Mouse (Mus musculus) regulatory T cell (primary cell): Measurements from ENCODE around the gene E2f2.

Experiments
- in situ Hi-C: fragments of 300-600 bp; cut with MboI, MseI; formaldehyde crosslinking; loops from one replicate; pipeline ENCODE4 v1.15.1; 2025; ENCODE audit warnings: high pct_unique_total_duplicates

Gene E2f2

DNA sequence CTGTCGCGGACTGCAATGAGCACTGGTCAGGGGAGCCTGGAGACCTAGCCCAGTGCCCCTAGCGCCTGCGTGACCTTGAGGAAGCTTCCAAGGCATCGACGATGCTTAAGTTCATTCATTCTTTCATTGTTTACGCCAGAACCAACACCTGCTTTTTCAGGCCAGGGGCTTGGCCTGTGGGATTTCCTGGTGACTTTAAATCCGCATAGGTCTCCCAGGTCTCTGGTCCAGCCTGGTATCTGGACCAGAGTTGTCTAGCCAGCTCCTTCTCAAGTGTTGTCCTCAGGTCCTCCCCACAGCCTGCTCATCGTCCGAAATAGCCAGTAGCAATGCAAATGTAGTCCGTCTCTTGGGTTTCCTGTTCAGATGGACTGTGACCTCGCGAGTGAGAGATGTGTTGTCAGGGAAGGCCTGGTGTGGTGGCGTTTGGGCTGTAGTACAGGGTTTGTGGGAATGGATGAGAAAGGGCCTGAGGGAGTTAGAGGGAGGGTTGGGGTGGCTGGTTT lies 1.1 kb downstream of the E2f2 start:
- in situ Hi-C loops: loop anchor here (10.0 kb wide), 1 partner anchor 818 kb away; the partner anchor contains the start of gene Srrm1

- in situ Hi-C loops: loop anchor here (10.0 kb wide), 1 partner anchor 820 kb away; the partner anchor contains the start of gene Srrm1
Measured at GRCm38 (mm10) chr4:136174216-136175193, 2.3 kb downstream of the E2f2 start.

- in situ Hi-C loops: loop anchor here (10.0 kb wide), 1 partner anchor 821 kb away; the partner anchor contains the start of gene Srrm1
Measured at GRCm38 (mm10) chr4:136176022-136176552, 3.9 kb downstream of the E2f2 start.

GRCm38 (mm10) chr4:136177244-136177611 lies 5.0 kb downstream of the E2f2 start:
- in situ Hi-C loops: loop anchor here (10.0 kb wide), 1 partner anchor 822 kb away; the partner anchor contains the start of gene Srrm1

DNA sequence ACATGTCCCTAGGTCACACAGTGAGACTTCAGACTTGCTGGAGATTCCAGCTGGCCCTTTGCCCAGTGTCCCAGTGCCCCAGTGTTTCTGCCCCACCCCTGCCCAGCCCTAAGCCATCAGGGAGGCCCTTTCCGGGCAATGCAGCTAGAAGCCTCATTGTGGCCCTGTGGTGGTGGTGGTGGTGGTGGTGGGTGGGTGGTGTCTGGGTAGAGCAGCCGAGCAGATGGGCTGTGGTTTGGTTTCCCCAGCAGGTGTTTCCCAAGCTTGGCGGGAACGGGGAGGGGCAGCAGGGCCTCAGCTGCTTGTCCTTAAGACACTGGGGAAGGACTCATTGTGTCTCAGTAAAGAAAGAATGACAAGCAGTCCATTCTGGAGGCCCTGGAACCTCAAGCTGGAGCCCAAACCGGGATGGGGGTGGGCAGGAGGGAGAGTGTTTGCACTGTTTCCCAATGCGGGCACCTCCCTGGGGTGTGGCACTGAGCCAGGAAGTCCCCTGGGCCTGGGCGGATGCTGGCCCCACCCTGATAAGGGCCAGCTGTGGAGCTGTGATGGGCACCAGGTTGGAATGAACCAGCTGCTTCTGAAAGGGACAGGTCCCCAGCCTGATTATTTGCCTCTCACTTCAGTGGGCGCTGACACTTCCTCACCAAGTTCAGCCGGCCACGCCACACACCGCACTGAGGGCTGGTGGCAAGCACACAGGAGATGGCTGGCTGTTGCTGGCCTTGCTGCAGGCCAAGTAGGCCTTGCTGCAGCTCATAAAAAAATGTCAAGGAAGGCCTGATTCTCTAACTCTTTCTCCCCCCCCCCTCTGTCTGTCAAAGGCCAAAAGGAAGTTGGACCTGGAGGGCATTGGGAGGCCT lies 5.6 kb downstream of the E2f2 start:
- in situ Hi-C loops: loop anchor here (10.0 kb wide), 1 partner anchor 823 kb away; the partner anchor contains the start of gene Srrm1

- in situ Hi-C loops: loop anchor here (10.0 kb wide), 1 partner anchor 824 kb away; the partner anchor contains the start of gene Srrm1
Measured at GRCm38 (mm10) chr4:136178475-136178921, 6.3 kb downstream of the E2f2 start.

- in situ Hi-C loops: loop anchor here (10.0 kb wide), 1 partner anchor 825 kb away; the partner anchor contains the start of gene Srrm1
Measured at GRCm38 (mm10) chr4:136179456-136179855, 7.3 kb downstream of the E2f2 start.

GRCm38 (mm10) chr4:136179998-136180397 lies 7.8 kb downstream of the E2f2 start:
- in situ Hi-C loops: loop anchor here (10.0 kb wide), 2 partner anchors 825 to 1995 kb away; partner anchors contain the start of genes Cep85 and Srrm1

- in situ Hi-C loops: loop anchor here (10.0 kb wide), 1 partner anchor 1996 kb away; the partner anchor contains the start of gene Cep85
Measured at GRCm38 (mm10) chr4:136180408-136181330, 8.5 kb downstream of the E2f2 start.

DNA sequence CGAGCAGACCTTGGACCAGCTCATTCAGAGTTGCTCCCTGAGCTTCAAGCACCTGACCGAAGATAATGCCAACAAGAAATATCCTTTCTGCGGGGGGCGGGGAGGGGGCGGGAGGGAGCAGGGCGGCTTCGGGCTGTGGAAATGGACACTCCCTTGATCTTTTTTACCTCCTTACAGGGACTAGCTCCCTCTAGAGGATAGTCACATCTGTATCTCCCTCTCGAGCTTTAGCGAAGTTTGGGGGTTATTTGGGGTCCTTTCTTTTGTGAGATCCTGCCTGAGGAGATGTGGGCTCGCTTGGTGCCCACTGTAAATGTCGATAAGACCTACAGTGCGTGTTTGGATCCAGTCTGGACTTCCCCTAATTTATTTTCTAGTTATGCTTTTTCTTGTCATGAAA lies 9.2 kb downstream of the E2f2 start:
- in situ Hi-C loops: loop anchor here (10.0 kb wide), 1 partner anchor 1997 kb away; the partner anchor contains the start of gene Cep85

- in situ Hi-C loops: loop anchor here (10.0 kb wide), 1 partner anchor 2001 kb away; the partner anchor contains the start of gene Cep85
Measured at GRCm38 (mm10) chr4:136185375-136185774, 13.2 kb downstream of the E2f2 start.

GRCm38 (mm10) chr4:136186315-136186714 lies 14.1 kb downstream of the E2f2 start:
- in situ Hi-C loops: loop anchor here (10.0 kb wide), 1 partner anchor 2002 kb away; the partner anchor contains the start of gene Cep85

- in situ Hi-C loops: loop anchor here (10.0 kb wide), 1 partner anchor 2002 kb away; the partner anchor contains the start of gene Cep85
Measured at GRCm38 (mm10) chr4:136186739-136187472, 14.7 kb downstream of the E2f2 start.

DNA sequence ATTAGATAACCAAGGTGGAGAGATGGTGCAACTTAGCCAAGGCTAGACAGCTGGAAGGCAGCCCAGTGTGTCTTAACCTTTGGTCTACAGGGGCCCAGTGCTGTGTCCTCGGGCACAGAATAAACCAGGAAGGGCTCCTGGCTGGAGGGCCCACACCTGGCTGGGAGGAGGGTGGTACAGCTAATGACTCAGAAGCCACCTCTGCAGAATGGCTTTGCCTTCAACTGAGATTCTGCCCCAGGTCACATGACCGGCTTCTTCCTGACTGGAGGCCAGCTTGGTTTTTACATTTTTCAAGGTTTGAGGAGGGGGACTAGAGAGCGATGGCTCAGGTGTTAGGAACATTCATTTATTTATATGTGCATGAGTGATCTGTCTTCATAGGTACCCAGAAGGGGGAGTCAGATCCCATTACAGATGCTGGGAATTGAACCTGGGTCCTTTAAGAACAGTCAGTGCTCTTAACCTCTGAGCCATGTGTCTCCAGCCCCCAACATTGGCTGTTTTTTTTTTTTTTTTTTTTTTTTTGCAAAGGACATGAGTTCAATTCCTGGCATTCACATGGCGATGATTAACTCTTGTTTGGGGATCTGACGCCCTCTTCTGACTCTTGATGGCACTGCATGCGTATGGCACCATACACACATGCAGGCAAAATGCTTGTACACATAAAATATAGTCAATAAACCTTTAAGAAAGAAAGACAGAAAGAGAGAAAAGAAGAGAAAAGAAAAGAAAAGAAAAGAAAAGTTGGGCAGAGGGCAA lies 17.0 kb downstream of the E2f2 start:
- in situ Hi-C loops: loop anchor here (10.0 kb wide), 1 partner anchor 2004 kb away; the partner anchor contains the start of gene Cep85

DNA sequence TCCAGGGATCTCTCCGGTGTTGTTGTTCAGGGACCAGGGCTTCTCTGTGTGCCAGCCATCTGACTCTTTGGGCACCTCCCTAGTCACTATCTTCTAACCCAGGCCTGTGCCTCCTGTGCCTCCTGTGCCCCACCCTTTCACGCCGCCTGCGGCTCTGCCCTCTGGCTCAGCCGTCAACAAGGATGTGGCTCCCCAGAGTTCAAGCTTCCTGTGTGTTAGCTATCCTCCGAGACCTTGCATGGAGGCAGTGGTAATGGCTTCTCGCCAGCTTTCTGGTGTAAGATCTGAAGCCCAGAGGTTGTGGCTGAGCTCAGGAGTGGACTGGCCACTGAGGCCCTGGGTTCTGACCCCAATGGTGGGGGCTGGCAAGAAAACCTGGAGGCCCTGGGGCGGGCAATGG lies 17.7 kb downstream of the E2f2 start:
- in situ Hi-C loops: loop anchor here (10.0 kb wide), 1 partner anchor 2005 kb away; the partner anchor contains the start of gene Cep85

DNA sequence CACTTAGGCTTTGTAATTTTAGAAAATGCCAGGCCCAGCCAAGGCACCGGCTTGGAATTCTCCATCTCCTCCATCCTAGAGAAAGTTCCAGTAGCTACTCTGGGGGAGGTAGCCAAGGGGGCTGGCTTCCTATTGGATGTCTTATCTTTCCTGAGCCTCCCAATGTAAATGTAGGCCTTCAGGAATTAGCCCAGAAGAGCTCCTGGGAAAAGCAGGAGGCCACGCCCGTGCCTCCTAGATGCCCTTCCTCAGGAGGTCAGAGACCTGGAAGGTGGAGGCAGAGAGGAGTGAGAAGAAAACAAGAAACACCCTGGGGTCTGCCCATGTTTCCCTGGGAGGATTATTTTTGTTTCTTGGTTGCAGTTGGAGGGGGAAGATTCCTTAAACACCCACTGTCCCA lies 21.4 kb downstream of the E2f2 start:
- in situ Hi-C loops: no loop called here

DNA sequence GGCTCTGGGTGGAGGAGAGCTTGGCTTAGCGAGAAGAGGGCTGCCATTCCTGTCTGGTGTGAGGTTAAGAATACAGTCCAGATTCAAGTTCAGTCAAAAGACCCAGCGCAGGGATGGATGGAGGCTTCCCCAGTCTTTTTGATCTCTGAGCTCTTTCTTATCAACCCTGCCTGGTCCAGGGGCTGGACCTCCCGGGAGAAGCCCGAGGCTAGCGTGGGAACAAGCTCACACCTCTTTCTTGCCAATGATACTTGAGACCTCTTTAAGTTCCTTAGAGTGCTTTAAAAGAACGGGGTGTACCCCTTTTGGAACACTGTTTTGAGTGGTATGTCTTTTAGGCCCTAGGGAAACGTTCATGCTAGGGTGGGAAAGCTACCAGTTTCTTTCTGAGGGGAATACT lies 22.8 kb downstream of the E2f2 start:
- in situ Hi-C loops: no loop called here

DNA sequence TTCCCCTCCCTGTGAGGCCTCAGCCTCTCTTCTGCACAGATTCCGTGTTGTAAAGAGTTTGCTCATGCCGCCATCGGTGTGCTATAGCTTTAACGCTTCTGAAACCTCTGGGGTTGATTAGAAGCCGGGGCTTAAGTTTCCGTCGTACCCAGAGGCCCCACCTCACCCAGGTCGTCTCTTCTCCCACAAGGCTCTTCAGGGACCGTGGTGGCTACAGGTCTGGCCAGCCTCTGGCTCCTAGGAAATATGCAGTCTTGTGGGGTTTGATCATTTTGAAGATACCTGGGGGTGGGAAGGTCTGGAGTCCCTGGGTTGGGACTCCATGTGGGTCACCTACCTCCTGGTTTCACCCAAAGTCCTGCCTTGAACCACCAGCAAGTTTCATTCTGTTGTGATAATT lies 23.4 kb downstream of the E2f2 start:
- in situ Hi-C loops: no loop called here
